Mouse (Mus musculus): ENCODE data around the gene Tmem141. TPM values are rescaled to one million over a fixed set of nuclear protein-coding genes. Genes with fewer than 3 reads are reported as not detected.
A peak's percentile ranks its signal among the peaks of the same experiment; 100 is the strongest.

Tmem141 gene
- total and polyA plus RNA-seq, 3 experiments: 10.9 to 25.3 TPM; not detected in 1

DNA sequence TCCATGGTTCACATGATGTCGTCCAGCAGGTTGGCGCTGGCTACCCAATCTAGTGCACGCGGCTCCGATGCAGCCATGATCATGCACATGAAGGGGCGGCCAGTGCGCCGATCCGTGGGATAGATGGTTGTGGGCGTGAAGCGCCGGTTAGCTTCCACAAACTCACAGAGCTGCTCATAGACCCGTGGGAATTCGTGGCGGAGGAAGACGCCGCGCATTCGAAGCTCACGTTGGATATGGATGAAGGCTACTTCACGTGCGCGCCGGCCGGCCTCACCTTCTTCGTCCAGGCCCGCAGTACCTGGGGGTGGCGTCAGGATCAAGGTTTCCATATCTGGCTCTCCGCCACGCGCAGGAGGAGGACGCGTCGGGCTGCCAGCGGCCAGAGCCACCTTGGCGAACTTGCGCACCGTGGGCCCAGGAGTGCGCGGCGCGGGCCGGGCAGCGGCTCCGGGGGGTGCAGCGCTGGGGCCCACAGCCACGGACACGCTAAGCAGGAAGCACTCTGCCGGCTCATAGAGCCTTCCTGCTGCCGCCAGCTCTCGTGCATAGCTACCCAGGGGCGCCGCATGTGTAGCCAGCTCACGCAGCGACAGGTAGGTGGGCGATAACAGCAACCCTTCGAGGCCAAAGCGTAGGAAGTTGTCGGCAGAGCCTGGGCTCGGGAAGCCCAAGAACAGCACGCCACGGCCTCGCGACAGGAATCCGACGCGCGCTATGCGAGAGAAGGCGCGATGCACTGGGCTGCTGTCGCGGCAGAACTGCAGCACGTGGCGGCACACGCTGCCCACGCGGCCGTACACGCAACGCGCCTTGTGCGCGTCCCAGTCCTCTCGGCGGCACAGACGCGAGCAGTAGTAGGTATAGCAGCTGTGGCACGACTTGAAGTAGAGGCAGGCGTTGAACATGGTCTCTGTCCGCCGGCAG lies 44.6 kb downstream of the Tmem141 start:
- DNase-seq (ENCODE audit: low read depth, low spot score): no peak
- Histone ChIP-seq H3K27me3 (ENCODE audit: control insufficient read depth in 1 of 2, insufficient read depth in 2 of 2, low read length in 2 of 2) (no peaks in the 10 kb centered on the region), H3K4me3 (ENCODE audit: control insufficient read depth in 1 of 2, insufficient read depth in 1 of 2, low read depth in 2 of 2, low read length in 2 of 2) (no peak overlapping the region), H3K4me1 (ENCODE audit: control insufficient read depth in 1 of 2, insufficient read depth in 2 of 2, low read length in 2 of 2) (peaks cover 0 to 14% of the 10 kb centered on the region in 2 experiments; a peak in 2 of 4 replicates), H3K27ac (ENCODE audit: control insufficient read depth, low read depth, low read length) (no peak overlapping the region), H3K36me3 (ENCODE audit: control insufficient read depth in 1 of 2, insufficient read depth in 2 of 2, low read length in 2 of 2) (peaks cover 0 to 8% of the 10 kb centered on the region in 2 experiments; a peak in 2 of 4 replicates), H3K9ac (ENCODE audit: control insufficient read depth, low read depth, low read length, poor library complexity, severe bottlenecking) (no peak overlapping the region), H3K79me2 (ENCODE audit: control insufficient read depth, insufficient read depth, low read length, poor library complexity) (peaks cover 7% of the 10 kb centered on the region), H3K9me3 (replicated peaks; ENCODE audit: insufficient read depth, low read length) (no peaks in the 10 kb centered on the region)
- TF ChIP-seq POLR2AphosphoS5 (IDR thresholded peaks at IDR 0.05; ENCODE audit: borderline replicate concordance, low read depth, low read length) (no peak), E2F4 (IDR thresholded peaks at IDR 0.05; ENCODE audit: borderline replicate concordance, low read depth, low read length) (no peak), JUND (IDR thresholded peaks at IDR 0.05; ENCODE audit: low read depth, low read length) (no peak), POLR2A (IDR thresholded peaks at IDR 0.05; ENCODE audit: control insufficient read depth in 1 of 2, insufficient read depth in 1 of 2, low read depth in 1 of 2, low read length in 2 of 2, poor library complexity in 1 of 2) (no peak), ZKSCAN1 (IDR thresholded peaks at IDR 0.05; ENCODE audit: low read depth, low read length) (no peak), USF1 (IDR thresholded peaks at IDR 0.05; ENCODE audit: low read depth, low read length) (no peak), CTCF (IDR thresholded peaks at IDR 0.05 in 2 of 3, conservative IDR thresholded peaks at IDR 0.05 in 1 of 3; ENCODE audit: control insufficient read depth in 1 of 3, insufficient read depth in 1 of 3, low read depth in 2 of 3, low read length in 3 of 3, poor library complexity in 1 of 3, severe bottlenecking in 1 of 3) (no peak), ZNF384 (IDR thresholded peaks at IDR 0.05; ENCODE audit: low read depth, low read length) (no peak)

DNA sequence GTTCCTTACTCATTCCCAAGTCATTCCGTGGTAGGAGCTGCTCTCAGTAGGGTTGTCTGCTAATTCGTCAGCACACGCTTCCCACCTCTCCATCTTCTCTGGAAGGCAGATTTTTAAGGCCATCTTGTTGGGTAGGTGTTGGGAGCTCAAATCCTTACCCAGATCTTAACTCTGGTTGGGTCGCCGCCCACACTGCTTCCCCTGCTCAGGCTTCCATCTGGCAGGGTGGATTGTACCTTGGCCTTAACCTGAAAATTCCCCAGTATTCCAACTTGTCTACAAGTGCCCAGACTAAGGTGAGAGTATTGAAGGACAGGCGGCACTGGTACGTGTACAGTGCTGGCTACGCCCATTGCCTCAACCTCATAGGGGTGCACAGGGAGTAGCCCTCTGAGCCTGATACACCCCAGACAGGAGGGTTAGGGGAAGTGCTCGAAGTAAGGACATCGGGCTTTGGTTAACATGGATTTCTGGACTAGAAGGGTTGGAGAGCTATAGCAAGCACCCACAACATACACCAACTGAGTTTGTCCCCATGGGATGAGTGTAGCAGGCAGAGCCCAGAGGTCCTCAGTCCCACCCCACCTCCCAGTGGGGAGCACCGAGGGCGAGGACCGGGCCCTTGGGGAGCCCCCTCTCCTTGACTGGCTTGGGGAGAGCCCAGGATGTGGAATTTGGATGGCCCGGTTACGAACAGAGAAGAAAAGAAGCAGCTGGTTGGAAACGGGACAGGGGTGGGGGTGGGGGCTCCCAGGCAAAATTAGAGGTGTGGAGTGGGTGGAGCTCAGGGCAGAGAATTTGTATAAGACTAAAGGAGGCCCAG lies 45.6 kb downstream of the Tmem141 start:
- H3K4me3 ChIP-seq (ENCODE audit: control insufficient read depth in 1 of 2, insufficient read depth in 1 of 2, low read depth in 2 of 2, low read length in 2 of 2): no peak overlapping the region; a peak in 2 of 4 replicates
- H3K9ac ChIP-seq (ENCODE audit: control insufficient read depth, low read depth, low read length, poor library complexity, severe bottlenecking): peak overlapping the region; percentile 73
- H3K79me2 ChIP-seq (ENCODE audit: control insufficient read depth, insufficient read depth, low read length, poor library complexity): peaks cover 7% of the 10 kb centered on the region
- peaks cover 0 to 10% of the 10 kb centered on the region in 2 experiments; a peak in 2 of 4 replicates for H3K4me1 ChIP-seq (ENCODE audit: control insufficient read depth in 1 of 2, insufficient read depth in 2 of 2, low read length in 2 of 2)
- no peak overlapping the region for H3K27ac ChIP-seq (ENCODE audit: control insufficient read depth, low read depth, low read length)
- no peaks in the 10 kb centered on the region for H3K9me3 ChIP-seq (replicated peaks; ENCODE audit: insufficient read depth, low read length)
- DNase-seq (ENCODE audit: low read depth, low spot score): no peak
- no peaks in the 10 kb centered on the region for H3K27me3 ChIP-seq (ENCODE audit: control insufficient read depth in 1 of 2, insufficient read depth in 2 of 2, low read length in 2 of 2)
- TF ChIP-seq ZMIZ1 (IDR thresholded peaks at IDR 0.05; ENCODE audit: low read depth, low read length): no peak
- no peak for TF ChIP-seq MAFK (IDR thresholded peaks at IDR 0.05; ENCODE audit: borderline replicate concordance, low read depth, low read length)
- TF ChIP-seq ZC3H11A (IDR thresholded peaks at IDR 0.05; ENCODE audit: low read depth, low read length): no peak
- no peak for TF ChIP-seq MYC (IDR thresholded peaks at IDR 0.05; ENCODE audit: low read depth, low read length)
- TF ChIP-seq GABPA (IDR thresholded peaks at IDR 0.05; ENCODE audit: low read depth, low read length): no peak
- no peak for TF ChIP-seq USF1 (IDR thresholded peaks at IDR 0.05; ENCODE audit: low read depth, low read length)
- TF ChIP-seq NRF1 (IDR thresholded peaks at IDR 0.05; ENCODE audit: insufficient read depth, low read depth, low read length, poor library complexity, severe bottlenecking): no peak
- TF ChIP-seq UBTF (IDR thresholded peaks at IDR 0.05; ENCODE audit: borderline replicate concordance, insufficient read depth, low read depth, low read length): no peak
- TF ChIP-seq RCOR1 (IDR thresholded peaks at IDR 0.05; ENCODE audit: low read depth, low read length): no peak
- TF ChIP-seq MEF2A (IDR thresholded peaks at IDR 0.05; ENCODE audit: extremely low read depth, insufficient replicate concordance, low read depth, low read length, poor library complexity, severe bottlenecking): no peak
- TF ChIP-seq RAD21 (IDR thresholded peaks at IDR 0.05; ENCODE audit: low read depth, low read length): no peak
- no peak for TF ChIP-seq ETS1 (IDR thresholded peaks at IDR 0.05; ENCODE audit: low read depth, low read length)
- TF ChIP-seq SIN3A (IDR thresholded peaks at IDR 0.05; ENCODE audit: low read length): no peak
- no peak for TF ChIP-seq E2F4 (IDR thresholded peaks at IDR 0.05; ENCODE audit: borderline replicate concordance, low read depth, low read length)
- no peak for TF ChIP-seq CHD1 (IDR thresholded peaks at IDR 0.05; ENCODE audit: low read depth, low read length)
- TF ChIP-seq TBP (IDR thresholded peaks at IDR 0.05; ENCODE audit: low read depth, low read length): no peak
- no peak for TF ChIP-seq TAL1 (IDR thresholded peaks at IDR 0.05; ENCODE audit: low read length)
- H3K36me3 ChIP-seq (ENCODE audit: control insufficient read depth in 1 of 2, insufficient read depth in 2 of 2, low read length in 2 of 2): peaks cover 0 to 4% of the 10 kb centered on the region in 2 experiments; a peak in 1 of 4 replicates

Measured in MEL (cell line).